Mouse (Mus musculus): ENCODE results near the gene Magi1. TPM values are rescaled to one million over a fixed set of nuclear protein-coding genes. Genes with fewer than 3 reads are reported as not detected.

The Magi1 gene
- polyA plus RNA-seq, 1 experiment from 2014 or later, result 10.9 TPM

- Histone ChIP-seq H3K4me3 (ENCODE audit: low read length) (no peak overlapping the region), H3K27ac (ENCODE audit: low read depth, low read length) (no peak overlapping the region), H3K4me2 (replicated peaks; ENCODE audit: low read depth, low read length) (no peak overlapping the region), H3K4me1 (ENCODE audit: control insufficient read depth, insufficient read depth, low read length) (no peaks in the 10 kb centered on the region; the same call in 1 of the 2 replicates), H3K9me3 (ENCODE audit: control insufficient read depth, low read length) (no peaks in the 10 kb centered on the region), H3K36me3 (ENCODE audit: control insufficient read depth, insufficient read depth, low read length) (no peaks in the 10 kb centered on the region), H3K27me3 (ENCODE audit: control insufficient read depth, insufficient read depth, low read length) (no peaks in the 10 kb centered on the region), H3K9ac (ENCODE audit: low read depth, low read length) (no peak overlapping the region)
- no peak for ATAC-seq (ENCODE audit: low FRiP score, low TSS enrichment)
- 63% methylated on average over 3 of the region's 3 CpGs for WGBS
Measured at GRCm38 (mm10) chr6:93923972-93924371, 359.7 kb downstream of the Magi1 start.

- WGBS, result 60% methylated on average over 5 of the region's 5 CpGs
- Histone ChIP-seq H3K4me1 (ENCODE audit: control insufficient read depth, insufficient read depth, low read length) (no peaks in the 10 kb centered on the region; the same call in 1 of the 2 replicates), H3K4me3 (ENCODE audit: low read length) (no peak overlapping the region), H3K27me3 (ENCODE audit: control insufficient read depth, insufficient read depth, low read length) (no peaks in the 10 kb centered on the region), H3K9ac (ENCODE audit: low read depth, low read length) (no peak overlapping the region), H3K27ac (ENCODE audit: low read depth, low read length) (no peak overlapping the region), H3K9me3 (ENCODE audit: control insufficient read depth, low read length) (no peaks in the 10 kb centered on the region), H3K4me2 (replicated peaks; ENCODE audit: low read depth, low read length) (no peak overlapping the region), H3K36me3 (ENCODE audit: control insufficient read depth, insufficient read depth, low read length) (no peaks in the 10 kb centered on the region)
- no peak for ATAC-seq (ENCODE audit: low FRiP score, low TSS enrichment)
Measured at GRCm38 (mm10) chr6:93923351-93923750, 360.4 kb downstream of the Magi1 start.

- Histone ChIP-seq H3K4me2 (replicated peaks; ENCODE audit: low read depth, low read length) (no peak overlapping the region), H3K27me3 (ENCODE audit: control insufficient read depth, insufficient read depth, low read length) (no peaks in the 10 kb centered on the region), H3K27ac (ENCODE audit: low read depth, low read length) (no peak overlapping the region), H3K9ac (ENCODE audit: low read depth, low read length) (no peak overlapping the region), H3K36me3 (ENCODE audit: control insufficient read depth, insufficient read depth, low read length) (no peaks in the 10 kb centered on the region), H3K9me3 (ENCODE audit: control insufficient read depth, low read length) (no peaks in the 10 kb centered on the region), H3K4me3 (ENCODE audit: low read length) (no peak overlapping the region), H3K4me1 (ENCODE audit: control insufficient read depth, insufficient read depth, low read length) (no peaks in the 10 kb centered on the region; the same call in 1 of the 2 replicates)
- no peak for ATAC-seq (ENCODE audit: low FRiP score, low TSS enrichment)
- WGBS, result 86% methylated on average over 7 of the region's 7 CpGs
Measured at GRCm38 (mm10) chr6:93922931-93923330, 360.8 kb downstream of the Magi1 start.

GRCm38 (mm10) chr6:93913226-93913861 lies 370.4 kb downstream of the Magi1 start:
- ATAC-seq (ENCODE audit: low FRiP score, low TSS enrichment), result 0 out of 2 replicates have a peak, but pooled peaks have one; percentile 25
- no peaks in the 10 kb centered on the region for H3K27me3 ChIP-seq (ENCODE audit: control insufficient read depth, insufficient read depth, low read length)

GRCm38 (mm10) chr6:93912582-93913225 lies 371.0 kb downstream of the Magi1 start:
- no peaks in the 10 kb centered on the region for H3K27me3 ChIP-seq (ENCODE audit: control insufficient read depth, insufficient read depth, low read length)
- peak overlapping the region; percentile 55 for H3K4me2 ChIP-seq (replicated peaks; ENCODE audit: low read depth, low read length)
- H3K9me3 ChIP-seq (ENCODE audit: control insufficient read depth, low read length), result no peaks in the 10 kb centered on the region
- peak; percentile 90 for ATAC-seq (ENCODE audit: low FRiP score, low TSS enrichment)
- H3K4me3 ChIP-seq (ENCODE audit: low read length), result peak overlapping the region; percentile 40
- peak overlapping the region; percentile 82 for H3K27ac ChIP-seq (ENCODE audit: low read depth, low read length)
- no peaks in the 10 kb centered on the region for H3K36me3 ChIP-seq (ENCODE audit: control insufficient read depth, insufficient read depth, low read length)
- H3K4me1 ChIP-seq (ENCODE audit: control insufficient read depth, insufficient read depth, low read length), result peaks cover 9% of the 10 kb centered on the region
- peak overlapping the region; percentile 45 for H3K9ac ChIP-seq (ENCODE audit: low read depth, low read length)
- WGBS, result 3% methylated on average over 20 of the region's 20 CpGs

More at GRCm38 (mm10) chr6:93913226-93913861, 370.4 kb downstream of the Magi1 start:
- Histone ChIP-seq H3K4me2 (replicated peaks; ENCODE audit: low read depth, low read length) (peak overlapping the region; percentile 55), H3K27ac (ENCODE audit: low read depth, low read length) (peak overlapping the region; percentile 82), H3K36me3 (ENCODE audit: control insufficient read depth, insufficient read depth, low read length) (no peaks in the 10 kb centered on the region), H3K9me3 (ENCODE audit: control insufficient read depth, low read length) (no peaks in the 10 kb centered on the region), H3K4me3 (ENCODE audit: low read length) (peak overlapping the region; percentile 40), H3K4me1 (ENCODE audit: control insufficient read depth, insufficient read depth, low read length) (peaks cover 9% of the 10 kb centered on the region), H3K9ac (ENCODE audit: low read depth, low read length) (peak overlapping the region; percentile 45; the same call in 1 of the 2 replicates)
- 4% methylated on average over 22 of the region's 22 CpGs for WGBS

GRCm38 (mm10) chr6:93912003-93912581 lies 371.6 kb downstream of the Magi1 start:
- 14% methylated on average over 8 of the region's 8 CpGs for WGBS
- Histone ChIP-seq H3K4me1 (ENCODE audit: control insufficient read depth, insufficient read depth, low read length) (peaks cover 9% of the 10 kb centered on the region), H3K36me3 (ENCODE audit: control insufficient read depth, insufficient read depth, low read length) (no peaks in the 10 kb centered on the region), H3K4me3 (ENCODE audit: low read length) (peak overlapping the region; percentile 40), H3K4me2 (replicated peaks; ENCODE audit: low read depth, low read length) (peak overlapping the region; percentile 55), H3K27ac (ENCODE audit: low read depth, low read length) (peak overlapping the region; percentile 82), H3K9ac (ENCODE audit: low read depth, low read length) (peak overlapping the region; percentile 45; the same call in 1 of the 2 replicates), H3K9me3 (ENCODE audit: control insufficient read depth, low read length) (no peaks in the 10 kb centered on the region), H3K27me3 (ENCODE audit: control insufficient read depth, insufficient read depth, low read length) (no peaks in the 10 kb centered on the region)
- ATAC-seq (ENCODE audit: low FRiP score, low TSS enrichment), result peak; percentile 41

- Histone ChIP-seq H3K9ac (ENCODE audit: low read depth, low read length) (0 out of 2 replicates have a peak overlapping the region, but pooled peaks have one; percentile 2), H3K4me3 (ENCODE audit: low read length) (peak overlapping the region; percentile 40), H3K36me3 (ENCODE audit: control insufficient read depth, insufficient read depth, low read length) (no peaks in the 10 kb centered on the region), H3K27ac (ENCODE audit: low read depth, low read length) (peak overlapping the region; percentile 82; the same call in 1 of the 2 replicates), H3K27me3 (ENCODE audit: control insufficient read depth, insufficient read depth, low read length) (no peaks in the 10 kb centered on the region), H3K4me2 (replicated peaks; ENCODE audit: low read depth, low read length) (peak overlapping the region; percentile 55), H3K9me3 (ENCODE audit: control insufficient read depth, low read length) (no peaks in the 10 kb centered on the region), H3K4me1 (ENCODE audit: control insufficient read depth, insufficient read depth, low read length) (peaks cover 9% of the 10 kb centered on the region)
- no peak for ATAC-seq (ENCODE audit: low FRiP score, low TSS enrichment)
- 56% methylated on average over 2 of the region's 2 CpGs for WGBS
Measured at GRCm38 (mm10) chr6:93911420-93911819, 372.3 kb downstream of the Magi1 start.

- H3K9me3 ChIP-seq (ENCODE audit: control insufficient read depth, low read length), result no peaks in the 10 kb centered on the region
- WGBS, result 86% methylated on average over 4 of the region's 4 CpGs
- no peak overlapping the region for H3K4me3 ChIP-seq (ENCODE audit: low read length)
- H3K36me3 ChIP-seq (ENCODE audit: control insufficient read depth, insufficient read depth, low read length), result no peaks in the 10 kb centered on the region
- H3K27me3 ChIP-seq (ENCODE audit: control insufficient read depth, insufficient read depth, low read length), result no peaks in the 10 kb centered on the region
- H3K9ac ChIP-seq (ENCODE audit: low read depth, low read length), result no peak overlapping the region
- H3K27ac ChIP-seq (ENCODE audit: low read depth, low read length), result no peak overlapping the region
- no peak for ATAC-seq (ENCODE audit: low FRiP score, low TSS enrichment)
- no peak overlapping the region for H3K4me2 ChIP-seq (replicated peaks; ENCODE audit: low read depth, low read length)
- H3K4me1 ChIP-seq (ENCODE audit: control insufficient read depth, insufficient read depth, low read length), result peaks cover 9% of the 10 kb centered on the region
Measured at GRCm38 (mm10) chr6:93909976-93910375, 373.7 kb downstream of the Magi1 start.

GRCm38 (mm10) chr6:93904987-93905386 lies 378.7 kb downstream of the Magi1 start:
- Histone ChIP-seq H3K4me3 (ENCODE audit: low read length) (no peak overlapping the region), H3K27ac (ENCODE audit: low read depth, low read length) (no peak overlapping the region)

More at GRCm38 (mm10) chr6:93904987-93905386, 378.7 kb downstream of the Magi1 start:
- Histone ChIP-seq H3K36me3 (ENCODE audit: control insufficient read depth, insufficient read depth, low read length) (no peaks in the 10 kb centered on the region), H3K27me3 (ENCODE audit: control insufficient read depth, insufficient read depth, low read length) (no peaks in the 10 kb centered on the region), H3K9ac (ENCODE audit: low read depth, low read length) (no peak overlapping the region), H3K4me1 (ENCODE audit: control insufficient read depth, insufficient read depth, low read length) (no peaks in the 10 kb centered on the region), H3K4me2 (replicated peaks; ENCODE audit: low read depth, low read length) (no peak overlapping the region), H3K9me3 (ENCODE audit: control insufficient read depth, low read length) (no peaks in the 10 kb centered on the region)
- ATAC-seq (ENCODE audit: low FRiP score, low TSS enrichment), result no peak
- 96% methylated on average over 2 of the region's 2 CpGs for WGBS

Measured in kidney, embryonic 14.5 days (tissue).